Mouse (Mus musculus): ENCODE data around the gene Chchd1. TPM values are rescaled to one million over a fixed set of nuclear protein-coding genes. Genes with fewer than 3 reads are reported as not detected.

Chchd1 gene
- total RNA-seq, 1 experiment from 2014 or later = 43.1 TPM

DNA sequence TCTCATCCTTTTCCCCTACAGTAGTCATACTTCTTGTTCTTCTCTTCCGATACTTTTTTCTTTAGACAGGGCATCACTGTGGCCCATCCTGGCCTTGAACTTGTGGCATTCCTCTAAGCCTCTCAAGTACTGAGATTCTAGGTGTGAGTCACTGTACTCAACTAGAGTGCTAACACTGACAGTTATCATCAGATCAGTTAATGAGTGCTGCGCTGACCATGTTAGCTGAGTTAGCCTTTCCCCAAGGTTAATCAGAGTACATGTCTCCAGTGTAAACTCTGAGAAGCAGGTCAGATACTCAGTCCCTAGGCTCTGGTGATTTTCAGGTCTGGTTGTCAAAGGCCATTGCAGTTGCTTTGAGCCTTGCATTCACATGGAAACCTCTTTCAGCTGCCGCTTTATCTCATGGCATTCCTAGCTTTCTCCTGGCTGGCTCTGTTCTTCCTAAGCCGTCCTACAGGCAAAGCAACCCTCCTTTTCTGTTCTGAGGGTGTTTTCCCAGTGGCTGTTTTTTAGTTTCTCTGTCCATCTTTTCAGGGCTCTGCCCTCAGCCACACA, 46.8 kb downstream of the Chchd1 start:
- no peak for ATAC-seq (ENCODE audit: extremely low read depth, insufficient number of reproducible peaks, low FRiP score, poor library complexity, severe bottlenecking)

GRCm38 (mm10) chr14:20750503-20750902, 47.7 kb downstream of the Chchd1 start:
- ATAC-seq (ENCODE audit: extremely low read depth, insufficient number of reproducible peaks, low FRiP score, poor library complexity, severe bottlenecking) = no peak

GRCm38 (mm10) chr14:20753792-20754191, 51.0 kb downstream of the Chchd1 start:
- no peak for ATAC-seq (ENCODE audit: extremely low read depth, insufficient number of reproducible peaks, low FRiP score, poor library complexity, severe bottlenecking)

Other genes with a start within 250 kb of the Chchd1 start
- gene Anxa7, start 222.9 kb upstream of the Chchd1 start, total RNA-seq (2017) = 83.6 and 84.7 TPM in 2 replicates
- gene Mss51, start 206.1 kb upstream of the Chchd1 start, total RNA-seq (2017) = 2.9 and 3.7 TPM in 2 replicates
- gene Ppp3cb, start 156.4 kb upstream of the Chchd1 start, total RNA-seq (2017) = 88.2 and 88.3 TPM in 2 replicates
- gene Usp54, start 61.9 kb upstream of the Chchd1 start, total RNA-seq (2017) = 3.2 and 4.5 TPM in 2 replicates
- gene Myoz1, start 46.5 kb upstream of the Chchd1 start, total RNA-seq (2017) = not detected in 2 replicates
- 0.12 TPM in 1 of 2 replicates, not detected in the other for gene Synpo2l, start 34.7 kb upstream of the Chchd1 start, total RNA-seq (2017)
- 188 and 209 TPM in 2 replicates for gene Sec24c, start 28.7 kb upstream of the Chchd1 start, total RNA-seq (2017)
- gene Fut11, start 8.0 kb upstream of the Chchd1 start, total RNA-seq (2017) = 5.6 and 5.7 TPM in 2 replicates
- 97.9 and 103 TPM in 2 replicates for gene Zswim8, start 4.5 kb downstream of the Chchd1 start, total RNA-seq (2017)
- gene Ndst2, start 31.6 kb downstream of the Chchd1 start, total RNA-seq (2017) = 18.2 and 21.4 TPM in 2 replicates
- gene Camk2g, start 91.1 kb downstream of the Chchd1 start, total RNA-seq (2017) = 53.7 and 64.2 TPM in 2 replicates
- gene Plau, start 133.7 kb downstream of the Chchd1 start, total RNA-seq (2017) = 0.12 and 0.81 TPM in 2 replicates
- gene Vcl, start 226.4 kb downstream of the Chchd1 start, total RNA-seq (2017) = 30.0 and 39.3 TPM in 2 replicates